Mouse (Mus musculus): ENCODE measurements at regions not wholly inside any gene's neighbourhood (a gene's known extent, or its start where the extent isn't known, plus 50 kb on each side); places are given as distances from the start of the nearest gene placed in this dataset.

- Histone ChIP-seq H3K27me3 (no peaks in the 10 kb centered on the region), H3K9me3 (replicated peaks) (no peaks in the 10 kb centered on the region), H3K4me2 (replicated peaks) (no peak overlapping the region), H3K27ac (replicated peaks) (no peak overlapping the region), H3K4me1 (no peaks in the 10 kb centered on the region), H3K4me3 (replicated peaks) (no peak overlapping the region), H3K9ac (no peak overlapping the region), H3K36me3 (no peaks in the 10 kb centered on the region)
- 78% methylated on average over 4 of the region's 4 CpGs for WGBS
- no peak for ATAC-seq (ENCODE audit: insufficient number of reproducible peaks, low FRiP score, low TSS enrichment, low read depth)
Observed at GRCm38 (mm10) chr11:93709686-93710085, 175.9 kb downstream of the Utp18 start.

GRCm38 (mm10) chr11:93696982-93697541 is 188.5 kb downstream of the Utp18 start:
- no peak overlapping the region for H3K27ac ChIP-seq (replicated peaks)
- H3K9ac ChIP-seq, result no peak overlapping the region
- WGBS, result 84% methylated on average over 8 of the region's 8 CpGs
- H3K4me2 ChIP-seq (replicated peaks), result no peak overlapping the region
- H3K36me3 ChIP-seq, result no peaks in the 10 kb centered on the region
- no peaks in the 10 kb centered on the region for H3K4me1 ChIP-seq
- no peak for ATAC-seq (ENCODE audit: insufficient number of reproducible peaks, low FRiP score, low TSS enrichment, low read depth)
- H3K27me3 ChIP-seq, result no peaks in the 10 kb centered on the region
- no peak overlapping the region for H3K4me3 ChIP-seq (replicated peaks)
- no peaks in the 10 kb centered on the region for H3K9me3 ChIP-seq (replicated peaks)

GRCm38 (mm10) chr11:93696096-93696890 is 189.3 kb downstream of the Utp18 start:
- Histone ChIP-seq H3K27ac (replicated peaks) (no peak overlapping the region), H3K4me3 (replicated peaks) (no peak overlapping the region), H3K9me3 (replicated peaks) (no peaks in the 10 kb centered on the region), H3K4me1 (no peaks in the 10 kb centered on the region), H3K9ac (no peak overlapping the region), H3K27me3 (no peaks in the 10 kb centered on the region), H3K4me2 (replicated peaks) (no peak overlapping the region), H3K36me3 (no peaks in the 10 kb centered on the region)
- no peak for ATAC-seq (ENCODE audit: insufficient number of reproducible peaks, low FRiP score, low TSS enrichment, low read depth)
- 76% methylated on average over 12 of the region's 12 CpGs for WGBS

GRCm38 (mm10) chr11:93683691-93684090 is 201.9 kb downstream of the Utp18 start:
- H3K36me3 ChIP-seq, result no peaks in the 10 kb centered on the region
- H3K27ac ChIP-seq (replicated peaks), result no peak overlapping the region
- ATAC-seq (ENCODE audit: insufficient number of reproducible peaks, low FRiP score, low TSS enrichment, low read depth), result no peak
- no peak overlapping the region for H3K4me3 ChIP-seq (replicated peaks)
- no peak overlapping the region for H3K4me2 ChIP-seq (replicated peaks)
- H3K4me1 ChIP-seq, result no peaks in the 10 kb centered on the region
- no peak overlapping the region for H3K9ac ChIP-seq
- 55% methylated on average over 5 of the region's 5 CpGs for WGBS
- no peaks in the 10 kb centered on the region for H3K9me3 ChIP-seq (replicated peaks)
- H3K27me3 ChIP-seq, result no peaks in the 10 kb centered on the region

- 80% methylated on average over 5 of the region's 5 CpGs for WGBS
- Histone ChIP-seq H3K9me3 (replicated peaks) (no peaks in the 10 kb centered on the region), H3K4me1 (no peaks in the 10 kb centered on the region), H3K27ac (replicated peaks) (no peak overlapping the region), H3K27me3 (no peaks in the 10 kb centered on the region), H3K36me3 (no peaks in the 10 kb centered on the region), H3K4me2 (replicated peaks) (no peak overlapping the region), H3K4me3 (replicated peaks) (no peak overlapping the region), H3K9ac (no peak overlapping the region)
- ATAC-seq (ENCODE audit: insufficient number of reproducible peaks, low FRiP score, low TSS enrichment, low read depth), result no peak
Observed at GRCm38 (mm10) chr11:93676299-93676698, 209.3 kb downstream of the Utp18 start.

GRCm38 (mm10) chr11:93672025-93672424 is 213.5 kb downstream of the Utp18 start:
- Histone ChIP-seq H3K4me1 (no peaks in the 10 kb centered on the region), H3K4me2 (replicated peaks) (no peak overlapping the region), H3K36me3 (no peaks in the 10 kb centered on the region), H3K9ac (no peak overlapping the region), H3K27ac (replicated peaks) (no peak overlapping the region), H3K9me3 (replicated peaks) (no peaks in the 10 kb centered on the region), H3K4me3 (replicated peaks) (no peak overlapping the region), H3K27me3 (no peaks in the 10 kb centered on the region)
- 63% methylated on average over 3 of the region's 3 CpGs for WGBS
- ATAC-seq (ENCODE audit: insufficient number of reproducible peaks, low FRiP score, low TSS enrichment, low read depth), result no peak

GRCm38 (mm10) chr11:93661657-93662056 is 223.9 kb downstream of the Utp18 start:
- ATAC-seq (ENCODE audit: insufficient number of reproducible peaks, low FRiP score, low TSS enrichment, low read depth), result peak; percentile 43; the same call in 1 of the 2 replicates
- Histone ChIP-seq H3K27ac (replicated peaks) (no peak overlapping the region), H3K9me3 (replicated peaks) (no peaks in the 10 kb centered on the region), H3K27me3 (no peaks in the 10 kb centered on the region), H3K36me3 (no peaks in the 10 kb centered on the region), H3K4me3 (replicated peaks) (no peak overlapping the region), H3K9ac (no peak overlapping the region), H3K4me2 (replicated peaks) (no peak overlapping the region), H3K4me1 (no peaks in the 10 kb centered on the region)
- WGBS, result 25% methylated on average over 2 of the region's 2 CpGs

- H3K4me3 ChIP-seq (replicated peaks), result no peak overlapping the region
- no peaks in the 10 kb centered on the region for H3K27me3 ChIP-seq
- H3K4me2 ChIP-seq (replicated peaks), result no peak overlapping the region
- H3K27ac ChIP-seq (replicated peaks), result no peak overlapping the region
- no peak for ATAC-seq (ENCODE audit: insufficient number of reproducible peaks, low FRiP score, low TSS enrichment, low read depth)
- no peaks in the 10 kb centered on the region for H3K36me3 ChIP-seq
- no peaks in the 10 kb centered on the region for H3K4me1 ChIP-seq
- no peaks in the 10 kb centered on the region for H3K9me3 ChIP-seq (replicated peaks)
- no peak overlapping the region for H3K9ac ChIP-seq
- WGBS, result 84% methylated on average over 7 of the region's 7 CpGs
Observed at GRCm38 (mm10) chr11:93660379-93660778, 225.2 kb downstream of the Utp18 start.

- Histone ChIP-seq H3K9ac (no peak overlapping the region), H3K27me3 (no peaks in the 10 kb centered on the region), H3K4me2 (replicated peaks) (no peak overlapping the region), H3K27ac (replicated peaks) (no peak overlapping the region), H3K9me3 (replicated peaks) (no peaks in the 10 kb centered on the region), H3K36me3 (no peaks in the 10 kb centered on the region), H3K4me3 (replicated peaks) (no peak overlapping the region), H3K4me1 (no peaks in the 10 kb centered on the region)
- WGBS, result 78% methylated on average over 8 of the region's 8 CpGs
- no peak for ATAC-seq (ENCODE audit: insufficient number of reproducible peaks, low FRiP score, low TSS enrichment, low read depth)
Observed at GRCm38 (mm10) chr11:93658719-93659118, 226.8 kb downstream of the Utp18 start.

GRCm38 (mm10) chr11:93655602-93656239 is 229.8 kb downstream of the Utp18 start:
- Histone ChIP-seq H3K9me3 (replicated peaks) (no peaks in the 10 kb centered on the region), H3K9ac (no peak overlapping the region), H3K4me1 (no peaks in the 10 kb centered on the region), H3K36me3 (no peaks in the 10 kb centered on the region), H3K27ac (replicated peaks) (no peak overlapping the region), H3K4me2 (replicated peaks) (no peak overlapping the region), H3K4me3 (replicated peaks) (no peak overlapping the region), H3K27me3 (no peaks in the 10 kb centered on the region)
- WGBS, result 66% methylated on average over 9 of the region's 9 CpGs
- ATAC-seq (ENCODE audit: insufficient number of reproducible peaks, low FRiP score, low TSS enrichment, low read depth), result no peak

GRCm38 (mm10) chr11:93653401-93653800 is 232.2 kb downstream of the Utp18 start:
- H3K4me2 ChIP-seq (replicated peaks), result no peak overlapping the region
- no peaks in the 10 kb centered on the region for H3K9me3 ChIP-seq (replicated peaks)
- H3K27ac ChIP-seq (replicated peaks), result no peak overlapping the region
- no peaks in the 10 kb centered on the region for H3K36me3 ChIP-seq
- no peak overlapping the region for H3K9ac ChIP-seq
- H3K4me1 ChIP-seq, result no peaks in the 10 kb centered on the region
- H3K4me3 ChIP-seq (replicated peaks), result no peak overlapping the region
- WGBS, result 83% methylated on average over 3 of the region's 3 CpGs
- H3K27me3 ChIP-seq, result no peaks in the 10 kb centered on the region
- ATAC-seq (ENCODE audit: insufficient number of reproducible peaks, low FRiP score, low TSS enrichment, low read depth), result no peak
